Mouse (Mus musculus): Measurements from ENCODE around the gene Uba5. TPM values are rescaled to one million over a fixed set of nuclear protein-coding genes. Genes with fewer than 3 reads are reported as not detected.

Uba5 gene
- polyA plus RNA-seq, 1 experiment: 15.2 TPM

DNA sequence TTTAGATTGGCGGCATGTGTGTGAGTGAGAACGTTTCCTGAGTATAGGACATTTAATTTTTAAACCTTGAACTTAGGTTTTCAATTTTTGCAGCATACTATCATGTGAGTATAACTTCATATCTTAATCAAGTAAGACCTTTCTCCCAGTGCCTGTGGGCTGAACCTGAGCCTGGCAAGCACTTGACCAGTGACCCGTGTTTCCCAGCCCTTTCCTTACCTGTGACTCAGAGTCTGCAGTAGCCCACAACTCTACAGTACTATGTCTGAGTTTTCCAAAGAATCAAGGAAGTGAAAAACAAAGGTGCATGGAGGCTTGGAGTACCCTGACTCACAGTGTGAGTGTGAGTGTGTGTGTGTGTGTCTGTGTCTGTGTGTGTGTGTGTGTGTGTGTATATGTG, 17.1 kb upstream of the Uba5 start:
- no peak overlapping the region for H3K4me3 ChIP-seq (ENCODE audit: insufficient read depth, low read depth, low read length)
- no peaks in the 10 kb centered on the region for H3K4me1 ChIP-seq (ENCODE audit: control insufficient read depth, insufficient read depth, insufficient read length, low read length)
- no peak overlapping the region for H3K27ac ChIP-seq (replicated peaks; ENCODE audit: low read depth, low read length)

DNA sequence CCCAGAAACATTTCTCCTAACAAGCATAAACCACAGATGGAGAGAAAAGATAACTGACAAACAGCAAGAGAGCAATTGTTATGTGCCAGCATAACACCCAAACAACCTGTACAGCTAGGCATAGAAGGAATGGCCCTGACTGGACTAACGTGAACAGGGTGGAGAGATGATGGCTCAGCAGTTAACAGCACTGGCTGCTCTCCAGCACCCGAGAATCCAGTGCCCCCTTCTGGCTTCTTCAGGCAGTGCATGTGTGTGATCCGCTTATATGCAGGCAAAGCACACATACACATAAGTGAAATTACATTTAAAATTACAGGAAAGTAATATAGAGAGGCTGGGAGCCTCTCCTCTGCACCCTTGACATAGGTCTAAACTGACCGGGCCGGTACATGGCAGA, 16.4 kb upstream of the Uba5 start:
- Histone ChIP-seq H3K27ac (replicated peaks; ENCODE audit: low read depth, low read length) (no peak overlapping the region), H3K4me3 (ENCODE audit: insufficient read depth, low read depth, low read length) (no peak overlapping the region), H3K4me1 (ENCODE audit: control insufficient read depth, insufficient read depth, insufficient read length, low read length) (no peaks in the 10 kb centered on the region)

DNA sequence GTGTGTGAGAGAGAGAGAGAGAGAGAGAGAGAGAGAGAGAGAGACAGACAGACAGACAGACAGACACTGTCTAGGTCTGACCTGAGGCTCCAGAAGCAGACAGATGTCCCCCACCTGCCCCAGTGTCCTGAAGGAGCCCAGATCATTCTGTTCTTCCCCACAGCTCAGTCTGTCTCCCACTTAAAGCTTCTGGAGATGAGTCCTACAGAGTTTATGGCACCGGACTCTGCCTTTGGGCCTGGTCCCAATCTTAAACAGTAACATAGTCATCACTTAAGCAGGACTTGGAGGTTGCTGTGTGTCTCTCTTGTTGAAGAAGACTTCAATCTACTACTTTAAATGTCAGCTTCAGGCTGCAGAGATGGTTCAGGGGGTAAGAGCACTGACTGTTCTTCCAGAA, 15.8 kb upstream of the Uba5 start:
- Histone ChIP-seq H3K4me1 (ENCODE audit: control insufficient read depth, insufficient read depth, insufficient read length, low read length) (no peaks in the 10 kb centered on the region), H3K4me3 (ENCODE audit: insufficient read depth, low read depth, low read length) (no peak overlapping the region), H3K27ac (replicated peaks; ENCODE audit: low read depth, low read length) (no peak overlapping the region)

DNA sequence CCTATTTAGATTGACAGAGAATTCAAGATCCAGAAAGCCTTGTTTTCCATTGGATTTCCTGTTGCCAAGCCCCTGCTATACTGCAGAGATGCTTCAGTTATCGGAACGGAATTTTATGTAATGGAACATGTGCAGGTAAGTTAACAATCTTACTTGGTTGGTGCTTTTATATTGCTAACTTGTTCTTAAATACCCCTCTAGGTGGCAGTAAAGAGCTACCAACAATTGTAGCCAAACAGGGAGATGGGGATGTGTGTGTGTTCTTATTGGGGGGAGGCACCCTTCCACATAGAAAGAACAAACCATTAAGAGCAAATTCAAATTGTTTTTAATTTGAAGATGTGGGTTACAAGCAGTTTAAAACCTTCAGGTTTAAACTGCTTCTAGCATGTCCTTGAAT, 12.9 kb upstream of the Uba5 start:
- H3K4me1 ChIP-seq (ENCODE audit: control insufficient read depth, insufficient read depth, insufficient read length, low read length): peaks cover 7% of the 10 kb centered on the region; the same call in 1 of the 2 replicates
- H3K4me3 ChIP-seq (ENCODE audit: insufficient read depth, low read depth, low read length): no peak overlapping the region
- no peak overlapping the region for H3K27ac ChIP-seq (replicated peaks; ENCODE audit: low read depth, low read length)

DNA sequence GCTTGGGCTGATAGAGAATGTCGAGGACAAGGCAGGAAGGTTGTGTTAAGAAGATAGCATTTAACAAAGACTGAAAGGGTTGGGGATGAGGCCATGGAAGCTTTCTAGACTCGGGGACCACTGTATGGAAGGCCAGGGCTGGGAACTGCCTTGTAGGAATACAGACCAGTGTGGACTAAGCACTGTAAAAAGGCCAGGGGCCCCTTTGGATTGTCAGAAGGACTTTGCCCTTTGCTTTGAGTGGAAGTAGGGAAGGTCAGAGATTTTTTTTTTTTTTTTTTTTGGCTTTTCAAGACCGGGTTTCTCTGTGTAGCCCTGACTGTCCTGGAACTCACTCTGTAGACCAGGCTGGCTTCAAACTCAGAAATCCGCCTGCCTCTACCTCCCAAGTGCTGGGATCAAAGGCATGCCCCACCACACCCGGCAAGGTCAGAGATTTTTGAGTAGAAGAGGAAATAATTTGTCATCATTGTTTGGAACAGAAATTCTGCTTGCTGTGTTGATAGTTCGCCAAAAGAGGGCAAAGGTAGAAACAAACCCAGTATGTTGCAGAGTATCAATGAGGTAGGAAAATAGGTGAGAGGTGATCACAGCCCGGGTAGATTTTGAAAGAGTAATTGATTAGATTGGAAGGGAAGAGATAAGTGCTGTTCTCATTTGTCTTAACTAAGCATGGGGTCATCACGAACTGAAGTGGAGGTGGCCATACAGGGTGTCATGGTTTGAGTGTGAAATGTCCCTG, 8.1 kb upstream of the Uba5 start:
- Histone ChIP-seq H3K4me3 (ENCODE audit: insufficient read depth, low read depth, low read length) (no peak overlapping the region), H3K27ac (replicated peaks; ENCODE audit: low read depth, low read length) (peak overlapping the region; percentile 94), H3K4me1 (ENCODE audit: control insufficient read depth, insufficient read depth, insufficient read length, low read length) (peaks cover 7% of the 10 kb centered on the region; the same call in 1 of the 2 replicates)

DNA sequence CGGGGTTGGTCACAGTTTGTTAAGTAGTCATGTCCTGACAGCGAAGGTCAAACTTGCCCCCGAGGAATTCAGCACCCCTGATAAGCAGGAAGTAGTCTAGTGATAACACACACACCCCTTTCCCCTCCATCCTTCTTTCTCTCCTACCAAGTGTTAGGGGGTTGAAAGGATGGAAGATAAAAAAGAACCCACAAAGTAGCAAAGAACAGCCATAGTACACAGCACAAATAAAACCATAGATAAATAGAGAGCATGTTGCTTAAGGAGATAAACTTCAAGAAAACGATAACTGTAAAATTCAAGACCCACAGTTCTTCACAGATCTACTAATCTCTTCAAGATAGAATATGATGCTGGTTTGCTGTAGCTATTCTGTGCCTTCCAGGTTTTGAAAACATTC, 7.3 kb upstream of the Uba5 start:
- H3K4me1 ChIP-seq (ENCODE audit: control insufficient read depth, insufficient read depth, insufficient read length, low read length): peaks cover 7% of the 10 kb centered on the region; the same call in 1 of the 2 replicates
- peak overlapping the region; percentile 54 for H3K27ac ChIP-seq (replicated peaks; ENCODE audit: low read depth, low read length)
- H3K4me3 ChIP-seq (ENCODE audit: insufficient read depth, low read depth, low read length): no peak overlapping the region

DNA sequence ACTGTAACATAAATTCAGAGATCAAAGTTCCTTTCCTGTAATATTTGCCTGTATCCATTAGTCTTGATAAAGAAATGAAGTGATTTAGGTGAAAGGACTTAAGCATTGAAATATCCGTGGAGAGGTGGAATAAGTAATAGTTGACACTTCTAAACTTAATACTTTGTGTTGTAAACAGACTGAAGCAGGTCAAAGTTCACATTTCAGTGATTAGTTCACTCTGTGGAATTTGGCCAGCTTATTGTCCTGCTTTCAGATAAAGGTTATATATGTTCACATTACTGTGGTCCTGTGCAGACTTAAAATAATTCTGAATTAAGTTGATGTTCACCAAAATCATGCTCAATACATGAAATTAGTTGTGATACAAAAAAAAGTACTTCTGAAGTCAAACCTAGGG, 1.6 kb upstream of the Uba5 start:
- no peak overlapping the region for H3K4me3 ChIP-seq (ENCODE audit: insufficient read depth, low read depth, low read length)
- H3K27ac ChIP-seq (replicated peaks; ENCODE audit: low read depth, low read length): peak overlapping the region; percentile 93; the same call in 1 of the 2 replicates
- peaks cover 5% of the 10 kb centered on the region; the same call in 1 of the 2 replicates for H3K4me1 ChIP-seq (ENCODE audit: control insufficient read depth, insufficient read depth, insufficient read length, low read length)

DNA sequence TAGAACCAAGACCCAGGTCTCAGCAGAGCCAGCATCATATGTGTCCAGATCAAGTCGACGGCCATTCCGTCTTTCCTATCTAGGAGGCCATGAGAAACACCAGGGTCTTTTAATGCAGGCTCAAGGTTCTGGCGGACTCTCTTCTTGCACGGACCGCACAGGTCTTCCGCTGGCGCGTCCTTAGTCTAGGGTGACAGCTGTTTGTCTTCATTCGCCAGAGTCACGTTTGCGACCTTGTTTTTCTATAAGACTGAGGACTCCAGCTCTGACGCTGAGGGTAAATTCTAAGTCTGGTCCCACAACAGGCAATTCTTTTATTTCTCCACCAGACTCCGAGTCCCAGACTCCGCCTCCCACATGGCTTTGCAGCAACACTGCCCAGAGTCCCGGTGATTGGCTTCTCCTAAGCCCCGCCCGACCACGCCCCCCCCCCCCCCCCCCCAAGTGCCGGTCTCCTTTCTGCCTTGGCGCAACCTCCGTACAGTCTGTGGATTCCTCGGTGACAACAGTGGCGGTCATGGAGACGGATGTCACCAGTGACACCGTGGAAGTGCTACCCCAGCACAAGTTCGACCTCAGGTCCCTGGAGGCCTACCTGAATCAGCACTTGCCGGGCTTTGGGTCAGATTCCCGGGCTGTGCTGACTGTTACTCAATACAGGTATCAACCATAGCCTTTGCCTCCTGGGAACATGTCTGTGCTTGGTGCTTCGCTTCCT, 469 bp upstream of the Uba5 start, which contains the start of gene Acad11:
Gene Acad11, plus strand, starts transcription at position 134 of the 718 bp plus-strand sequence.
- H3K4me3 ChIP-seq (ENCODE audit: insufficient read depth, low read depth, low read length): peak within 1 kb of the TSS; percentile 82
- peak within 1 kb of the TSS; percentile 93 for H3K27ac ChIP-seq (replicated peaks; ENCODE audit: low read depth, low read length)
- peaks cover 5% of the 10 kb centered on the region; the same call in 1 of the 2 replicates for H3K4me1 ChIP-seq (ENCODE audit: control insufficient read depth, insufficient read depth, insufficient read length, low read length)

DNA sequence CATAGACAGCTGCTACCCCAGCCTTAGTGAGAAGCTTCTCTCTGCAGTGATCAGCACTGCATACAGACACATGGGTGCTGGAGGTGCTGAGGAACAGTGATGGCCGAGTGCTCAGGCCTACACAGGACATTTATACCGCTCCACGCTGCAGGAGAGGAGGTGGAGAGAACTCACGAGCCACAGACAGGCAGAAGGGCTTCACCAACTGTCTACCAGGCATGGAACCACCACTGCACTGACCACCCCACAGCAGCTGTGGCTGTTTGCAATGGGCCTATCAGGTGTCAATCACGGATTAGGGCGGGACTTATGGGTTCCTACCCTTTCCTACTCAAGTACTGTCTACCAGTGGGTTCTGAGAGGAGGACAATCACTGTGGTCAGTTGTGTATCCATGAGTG, 11.9 kb downstream of the Uba5 start:
- Histone ChIP-seq H3K4me1 (ENCODE audit: control insufficient read depth, insufficient read depth, insufficient read length, low read length) (no peaks in the 10 kb centered on the region), H3K27ac (replicated peaks; ENCODE audit: low read depth, low read length) (no peak overlapping the region), H3K4me3 (ENCODE audit: insufficient read depth, low read depth, low read length) (no peak overlapping the region)

DNA sequence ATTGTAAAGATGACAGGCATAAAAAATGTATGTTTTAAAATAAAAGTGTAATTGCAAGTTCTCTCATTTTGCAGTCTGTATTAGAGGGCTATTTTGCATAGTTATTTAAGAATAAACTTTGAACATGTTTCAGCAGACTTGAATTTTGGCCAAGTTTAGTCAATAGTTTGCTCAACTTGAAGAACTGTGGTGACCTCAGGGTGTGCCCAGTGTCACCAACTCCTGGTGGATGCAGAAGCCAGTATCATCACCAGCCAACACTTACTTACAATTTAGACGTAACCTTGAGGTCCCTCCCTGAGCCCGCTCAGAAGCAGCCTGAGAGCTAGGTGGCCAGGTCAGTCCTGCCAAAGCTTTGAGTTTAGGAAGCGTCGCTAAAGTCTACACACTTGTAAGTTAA, 19.3 kb downstream of the Uba5 start:
- Histone ChIP-seq H3K4me3 (ENCODE audit: insufficient read depth, low read depth, low read length) (no peak overlapping the region), H3K27ac (replicated peaks; ENCODE audit: low read depth, low read length) (no peak overlapping the region), H3K4me1 (ENCODE audit: control insufficient read depth, insufficient read depth, insufficient read length, low read length) (no peaks in the 10 kb centered on the region; the same call in 1 of the 2 replicates)

DNA sequence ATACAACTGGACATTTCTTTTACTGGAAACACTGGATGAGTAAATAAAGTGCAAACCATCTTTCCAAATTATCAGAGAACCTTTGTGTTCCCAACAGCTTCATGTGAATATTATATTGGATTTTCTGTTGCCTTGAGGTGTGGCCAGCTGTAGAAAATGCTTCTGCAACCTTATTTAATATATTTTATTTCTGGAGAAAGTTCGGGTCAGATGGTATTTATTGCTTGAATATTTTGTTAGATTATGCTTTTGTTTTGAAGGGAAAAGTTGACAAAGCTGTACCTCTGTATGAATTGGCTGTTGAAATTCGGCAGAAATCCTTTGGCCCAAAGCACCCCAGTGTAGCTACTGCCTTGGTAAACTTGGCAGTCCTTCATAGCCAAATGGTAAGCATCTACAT, 22.6 kb downstream of the Uba5 start, which contains the start of gene Gm28305:
Gene Gm28305, plus strand, starts transcription at position 301 of the 400 bp plus-strand sequence.
- H3K4me1 ChIP-seq (ENCODE audit: control insufficient read depth, insufficient read depth, insufficient read length, low read length): no peaks in the 10 kb centered on the region; the same call in 1 of the 2 replicates
- H3K27ac ChIP-seq (replicated peaks; ENCODE audit: low read depth, low read length): no peak within 1 kb of the TSS
- 0 out of 2 replicates have a peak within 1 kb of the TSS, but pooled peaks have one; percentile 3 for H3K4me3 ChIP-seq (ENCODE audit: insufficient read depth, low read depth, low read length)

DNA sequence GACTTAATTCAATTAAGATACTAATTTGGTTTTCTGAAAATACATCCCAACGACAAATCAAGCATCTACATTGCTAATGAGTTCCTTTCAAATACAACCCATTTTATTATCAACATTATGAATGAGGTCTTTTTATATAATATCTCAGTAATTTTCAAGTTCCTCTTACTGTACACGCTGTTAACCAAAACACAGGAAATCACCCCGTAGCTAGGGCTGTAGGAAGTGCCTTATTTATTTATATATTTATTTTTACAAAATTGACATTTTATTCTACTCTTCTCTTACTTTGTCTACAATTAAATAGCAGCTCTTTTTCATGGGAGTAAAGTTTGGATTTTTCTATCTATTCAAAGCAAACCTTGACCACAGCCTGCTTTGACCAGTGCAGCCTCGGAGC, 23.2 kb downstream of the Uba5 start:
- H3K27ac ChIP-seq (replicated peaks; ENCODE audit: low read depth, low read length): no peak overlapping the region
- H3K4me3 ChIP-seq (ENCODE audit: insufficient read depth, low read depth, low read length): 0 out of 2 replicates have a peak overlapping the region, but pooled peaks have one; percentile 3
- no peaks in the 10 kb centered on the region; the same call in 1 of the 2 replicates for H3K4me1 ChIP-seq (ENCODE audit: control insufficient read depth, insufficient read depth, insufficient read length, low read length)

DNA sequence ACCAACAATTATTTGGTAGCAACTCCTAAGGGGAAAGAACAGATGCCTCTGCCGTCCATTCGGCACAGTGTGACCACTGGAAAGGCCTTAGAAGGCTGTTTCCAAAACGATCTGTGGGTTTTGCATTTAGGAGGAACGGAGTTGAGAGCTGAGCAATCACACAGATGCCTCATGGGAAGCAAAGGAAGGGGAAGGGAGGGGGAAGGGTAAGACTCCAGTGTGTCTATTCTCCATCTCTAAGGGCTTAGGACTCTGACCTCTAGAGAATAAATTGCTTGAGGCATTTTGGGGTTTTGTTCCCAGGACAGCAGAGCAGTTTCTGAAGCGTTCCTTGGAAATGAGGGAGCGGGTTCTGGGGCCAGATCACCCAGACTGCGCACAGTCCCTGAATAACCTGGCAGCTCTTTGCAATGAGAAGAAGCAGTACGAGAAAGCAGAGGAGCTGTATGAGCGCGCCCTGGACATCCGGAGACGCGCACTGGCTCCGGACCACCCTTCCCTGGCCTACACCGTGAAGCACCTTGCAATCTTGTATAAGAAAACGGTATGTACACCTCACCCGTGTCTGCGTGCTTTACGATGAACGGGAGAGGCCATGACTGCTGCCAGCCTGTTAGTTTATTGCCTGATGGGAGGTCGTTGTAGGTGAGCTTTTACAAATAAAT, 23.8 kb downstream of the Uba5 start:
- Histone ChIP-seq H3K27ac (replicated peaks; ENCODE audit: low read depth, low read length) (no peak overlapping the region), H3K4me1 (ENCODE audit: control insufficient read depth, insufficient read depth, insufficient read length, low read length) (no peaks in the 10 kb centered on the region; the same call in 1 of the 2 replicates), H3K4me3 (ENCODE audit: insufficient read depth, low read depth, low read length) (no peak overlapping the region)

DNA sequence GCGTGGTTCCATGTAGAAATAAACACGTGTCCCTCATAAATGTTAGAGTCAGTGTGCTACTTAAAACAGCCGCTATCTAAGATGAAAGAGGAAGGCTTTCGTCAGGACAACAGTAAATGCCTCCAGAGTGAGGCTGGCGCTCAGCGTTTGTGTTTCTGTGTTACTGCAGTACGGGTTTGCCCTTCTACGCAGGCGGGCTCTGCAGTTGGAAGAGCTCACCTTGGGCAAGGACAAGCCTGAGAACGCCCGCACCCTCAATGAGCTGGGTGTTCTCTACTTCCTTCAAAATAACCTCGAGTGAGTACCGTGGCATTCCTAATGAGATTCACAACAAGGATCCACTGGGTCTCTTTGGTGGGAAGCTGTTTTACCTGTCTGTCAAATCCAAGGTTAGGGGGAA, 24.7 kb downstream of the Uba5 start:
- no peak overlapping the region for H3K4me3 ChIP-seq (ENCODE audit: insufficient read depth, low read depth, low read length)
- H3K27ac ChIP-seq (replicated peaks; ENCODE audit: low read depth, low read length): no peak overlapping the region
- H3K4me1 ChIP-seq (ENCODE audit: control insufficient read depth, insufficient read depth, insufficient read length, low read length): no peaks in the 10 kb centered on the region; the same call in 1 of the 2 replicates

Measured in brown adipose tissue, adult 24 weeks (tissue).